Mouse (Mus musculus) bone marrow, adult 2 months (tissue): ENCODE data around the gene Casz1. TPM values are rescaled to one million over a fixed set of nuclear protein-coding genes. Genes with fewer than 3 reads are reported as not detected.

ENCODE experiments used
- H3K27ac ChIP-seq: fragments of 200-500 bp; 2 replicates; pipeline ENCODE4 v1.5.1; 2012; ENCODE audit warnings: low read depth, mild to moderate bottlenecking, control low read depth, inconsistent platforms, low read length; ENCODE audit not compliant: control insufficient read depth, poor library complexity, insufficient read depth
- H3K4me1 ChIP-seq: fragments of 200-500 bp; 2 replicates; pipeline ENCODE4 v1.6.1; 2011; ENCODE audit warnings: low read length; ENCODE audit not compliant: control insufficient read depth, insufficient read depth
- H3K4me3 ChIP-seq: fragments of 200-500 bp; replicated peaks from 2 replicates; pipeline ENCODE3; 2011; ENCODE audit warnings: mild to moderate bottlenecking, low read depth, low read length, control low read depth; ENCODE audit not compliant: control insufficient read depth
- CTCF ChIP-seq: fragments of 200-500 bp; IDR thresholded peaks from 2 replicates; pipeline ENCODE4 v1.5.1; 2011; ENCODE audit warnings: low read length, control low read depth; ENCODE audit not compliant: control insufficient read depth, insufficient read depth
- POLR2A ChIP-seq: fragments of 200-500 bp; IDR thresholded peaks from 2 replicates; pipeline ENCODE4 v1.6.1; 2011; ENCODE audit warnings: low read depth, mild to moderate bottlenecking, control low read depth, low read length, borderline replicate concordance; ENCODE audit not compliant: control insufficient read depth
- WGBS: fragments of 180-500 bp; shearing (Covaris S2); methylation state at CpG from one replicate; pipeline ENCODE4 v1.1.7; 2018; 5-methylcytosine and 5-hydroxymethylcytosine counted together
- polyA plus RNA-seq: library from polyadenylated mRNA; stranded (reverse); fragments of >200 nt; gene quantifications from 2 replicates; pipeline ENCODE4 v1.2.4, GENCODE M21; 2011; ENCODE audit warnings: low replicate concordance; ENCODE audit not compliant: missing spikeins, insufficient read depth, insufficient read length

Gene Casz1
- polyA plus RNA-seq, 1 experiment: 2.7 TPM

DNA sequence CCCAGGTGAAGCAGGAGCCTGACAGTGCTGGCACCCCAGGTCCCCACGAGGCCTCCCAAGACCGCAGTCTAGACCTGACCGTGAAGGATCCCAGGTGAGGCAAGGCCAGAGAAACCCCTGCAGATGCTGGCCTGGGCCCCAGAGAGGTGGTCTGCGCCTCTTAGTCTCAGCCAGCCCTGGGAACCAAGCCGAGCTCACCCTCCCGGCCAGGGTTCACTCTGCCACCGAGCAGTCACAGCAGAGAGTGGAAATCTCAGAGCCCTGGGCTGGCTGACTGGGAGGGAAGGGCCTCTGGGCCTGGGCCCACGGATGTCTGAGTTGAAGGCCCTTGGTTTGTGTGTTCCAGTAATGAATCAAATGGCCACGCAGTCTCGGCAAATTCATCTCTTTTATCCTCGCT is 137.1 kb downstream of the Casz1 start:
- H3K4me3 ChIP-seq: peak overlapping the region; percentile 63
- 12% methylated on average over 11 of the region's 11 CpGs for WGBS
- H3K27ac ChIP-seq: peak overlapping the region; percentile 90
- TF ChIP-seq CTCF (no peak), POLR2A (0 out of 2 replicates have a peak, but pooled peaks have one; percentile 42)
- H3K4me1 ChIP-seq: peaks cover 3% of the 10 kb centered on the region; the same call in 1 of the 2 replicates

DNA sequence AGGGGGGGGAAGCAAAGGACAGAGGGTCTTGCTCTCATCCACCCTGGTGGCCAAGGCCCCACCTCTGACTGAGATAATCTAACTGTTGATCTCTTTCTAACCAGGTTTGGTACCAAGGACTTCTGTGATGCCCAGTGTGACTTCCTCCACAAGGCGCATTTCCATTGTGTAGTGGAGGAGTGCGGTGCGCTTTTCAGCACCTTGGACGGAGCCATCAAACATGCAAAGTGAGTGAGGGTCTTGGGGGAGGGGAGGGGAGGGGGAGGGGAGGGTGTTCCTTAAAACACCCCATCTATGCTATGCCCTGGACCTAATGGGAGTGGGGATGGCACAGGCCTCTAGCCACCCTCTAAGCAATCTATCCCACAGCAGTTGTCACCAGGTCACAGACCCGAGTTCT is 138.9 kb downstream of the Casz1 start:
- WGBS: 90% methylated on average over 5 of the region's 5 CpGs
- no peak for TF ChIP-seq POLR2A
- TF ChIP-seq CTCF: no peak
- Histone ChIP-seq H3K4me3 (no peak overlapping the region), H3K27ac (no peak overlapping the region), H3K4me1 (peaks cover 3% of the 10 kb centered on the region; the same call in 1 of the 2 replicates)

- H3K4me1 ChIP-seq: peaks cover 1% of the 10 kb centered on the region; the same call in 1 of the 2 replicates
- no peak overlapping the region for H3K27ac ChIP-seq
- H3K4me3 ChIP-seq: no peak overlapping the region
- no peak for TF ChIP-seq CTCF
- WGBS: 81% methylated on average over 4 of the region's 4 CpGs
These were observed 141.2 kb downstream of the Casz1 start for GRCm38 (mm10) chr4:148945476-148945881.

DNA sequence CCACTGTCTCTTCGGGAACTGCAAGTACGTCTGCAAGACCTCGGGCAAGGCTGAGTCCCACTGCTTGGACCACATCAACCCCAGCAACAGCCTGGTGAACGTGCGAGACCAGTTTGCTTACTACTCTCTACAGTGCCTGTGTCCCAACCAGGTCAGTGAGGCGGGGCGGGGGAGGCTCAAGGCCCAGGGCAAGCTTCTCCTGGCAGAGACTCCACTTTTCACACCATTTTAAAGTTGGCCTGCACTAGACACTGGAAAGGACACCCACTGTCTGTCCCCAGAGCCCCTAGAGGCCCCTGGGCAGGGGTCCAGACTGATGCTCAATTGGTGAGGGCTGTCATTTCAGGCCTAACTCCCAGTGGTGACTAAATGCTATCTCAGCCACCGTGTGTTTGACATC is 141.8 kb downstream of the Casz1 start:
- WGBS: 82% methylated on average over 8 of the region's 8 CpGs
- no peak for TF ChIP-seq POLR2A
- no peak overlapping the region for H3K4me3 ChIP-seq

DNA sequence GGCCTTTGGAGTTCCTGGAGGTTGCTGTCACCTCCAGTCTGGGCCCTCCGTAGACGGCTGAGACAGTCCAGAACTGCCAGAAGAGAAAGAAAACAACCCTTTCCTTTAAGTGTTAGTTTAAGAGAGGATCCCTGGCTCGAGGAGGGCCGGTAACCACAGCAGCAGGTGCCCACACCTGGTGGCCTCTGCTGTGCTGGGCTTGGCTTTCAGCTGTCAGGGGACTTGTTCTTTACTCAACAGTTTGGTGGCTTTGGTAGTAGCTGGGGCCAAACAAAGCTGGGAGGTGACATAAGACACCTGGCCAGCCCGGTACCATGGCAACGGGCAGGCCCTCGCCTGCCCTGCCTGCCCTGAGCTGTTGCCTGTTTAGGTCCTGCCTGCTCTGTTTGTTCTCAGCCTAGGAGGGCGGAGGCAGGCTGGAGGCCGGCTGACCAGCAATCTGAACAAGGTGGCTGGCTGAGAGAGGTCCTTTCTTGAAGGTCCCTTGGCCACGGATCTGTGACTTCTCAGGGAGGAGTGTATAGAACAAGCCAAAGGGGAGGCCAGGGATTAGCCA is 143.7 kb downstream of the Casz1 start:
- Histone ChIP-seq H3K4me3 (no peak overlapping the region), H3K4me1 (no peaks in the 10 kb centered on the region), H3K27ac (no peak overlapping the region)
- 84% methylated on average over 10 of the region's 10 CpGs for WGBS
- no peak for TF ChIP-seq CTCF
- TF ChIP-seq POLR2A: no peak

More for the DNA sequence above, 141.8 kb downstream of the Casz1 start:
- Histone ChIP-seq H3K27ac (no peak overlapping the region), H3K4me1 (peaks cover 1% of the 10 kb centered on the region; the same call in 1 of the 2 replicates)

GRCm38 (mm10) chr4:148950487-148950886 is 146.3 kb downstream of the Casz1 start:
- TF ChIP-seq POLR2A (no peak), CTCF (no peak)
- no peaks in the 10 kb centered on the region for H3K4me1 ChIP-seq
- no peak overlapping the region for H3K27ac ChIP-seq
- no peak overlapping the region for H3K4me3 ChIP-seq
- 88% methylated on average over 6 of the region's 6 CpGs for WGBS

DNA sequence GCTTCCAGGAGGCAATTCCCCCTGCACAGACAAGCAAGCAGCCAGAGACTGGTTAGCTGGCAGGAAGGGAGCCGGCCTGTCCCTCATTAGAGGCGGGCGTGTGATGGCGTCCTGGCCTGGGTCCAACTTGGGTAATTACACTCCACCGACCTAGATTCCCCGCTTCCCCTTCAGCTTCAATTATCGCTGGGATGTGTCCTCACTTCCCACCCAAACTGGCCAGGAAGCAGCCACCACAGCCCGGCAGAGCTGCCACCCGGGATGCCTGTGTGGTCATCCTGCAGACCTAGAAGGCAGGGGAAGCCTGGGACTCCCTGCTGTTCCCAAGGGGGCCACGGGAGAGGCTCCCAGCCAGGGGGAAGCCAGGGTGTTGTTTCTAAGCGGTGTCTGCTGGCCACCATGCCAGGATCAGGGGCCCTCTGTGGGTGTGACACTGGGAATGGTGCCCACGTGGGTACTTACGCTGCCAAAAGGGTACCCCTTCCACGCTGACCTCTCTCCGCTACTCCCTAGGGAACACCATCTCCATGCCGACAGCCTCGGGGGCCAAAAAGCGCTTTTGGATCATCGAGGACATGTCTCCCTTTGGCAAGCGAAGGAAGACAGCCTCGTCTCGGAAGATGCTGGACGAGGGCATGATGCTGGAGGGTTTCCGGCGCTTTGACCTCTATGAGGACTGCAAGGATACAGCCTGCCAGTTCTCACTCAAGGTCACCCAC is 146.9 kb downstream of the Casz1 start:
- no peak for TF ChIP-seq CTCF
- no peak for TF ChIP-seq POLR2A
- Histone ChIP-seq H3K4me3 (no peak overlapping the region), H3K4me1 (no peaks in the 10 kb centered on the region), H3K27ac (no peak overlapping the region)
- 87% methylated on average over 25 of the region's 25 CpGs for WGBS

- H3K4me1 ChIP-seq: no peaks in the 10 kb centered on the region
- no peak overlapping the region for H3K27ac ChIP-seq
- TF ChIP-seq CTCF (no peak), POLR2A (no peak; the same call in 1 of the 2 replicates)
- no peak overlapping the region for H3K4me3 ChIP-seq
- WGBS: 90% methylated on average over 44 of the region's 44 CpGs
These were observed 147.6 kb downstream of the Casz1 start for GRCm38 (mm10) chr4:148951821-148952291.
